Mouse (Mus musculus) kidney, postnatal 0 days (tissue): ENCODE measurements at regions not wholly inside any gene's neighbourhood (a gene's known extent, or its start where the extent isn't known, plus 50 kb on each side); places are given as distances from the start of the nearest gene placed in this dataset.

Source experiments
- ATAC-seq: fragments of 200-750 bp; cut with Nextera tagmentation; replicated peaks from 2 replicates; pipeline ENCODE4 v1.8.0; 2017; ENCODE audit warnings: low read depth, moderate number of reproducible peaks, moderate TSS enrichment, moderate library complexity; ENCODE audit not compliant: low FRiP score
- DNase-seq: peaks from one replicate; pipeline ENCODE4 v3.0.0-alpha.2; 2016; ENCODE audit warnings: low spot score
- H3K27ac ChIP-seq: fragments of 300-500 bp; sonication (generic); 2 replicates; pipeline ENCODE4 v1.5.1; 2014; ENCODE audit warnings: mild to moderate bottlenecking
- H3K27me3 ChIP-seq: fragments of 300-500 bp; sonication (generic); 2 replicates; pipeline ENCODE4 v1.6.1; 2014; ENCODE audit warnings: low read length, mixed read lengths; ENCODE audit not compliant: insufficient read depth
- H3K36me3 ChIP-seq: fragments of 300-500 bp; sonication (generic); 2 replicates; pipeline ENCODE4 v1.6.1; 2014; ENCODE audit warnings: low read length, mixed read lengths; ENCODE audit not compliant: insufficient read depth
- H3K4me1 ChIP-seq: fragments of 300-500 bp; sonication (generic); replicated peaks from 2 replicates; pipeline ENCODE4 v1.6.1; 2014; ENCODE audit warnings: antibody characterized with exemption, low read length, mixed read lengths; ENCODE audit not compliant: insufficient read depth
- H3K4me2 ChIP-seq: fragments of 300-500 bp; sonication (generic); 2 replicates; pipeline ENCODE4 v1.6.1; 2014; ENCODE audit warnings: mild to moderate bottlenecking, low read length, moderate library complexity, mixed read lengths
- H3K4me3 ChIP-seq: fragments of 300-500 bp; sonication (generic); replicated peaks from 2 replicates; pipeline ENCODE4 v1.5.1; 2014; ENCODE audit warnings: low read depth, low read length
- H3K9ac ChIP-seq: fragments of 300-500 bp; sonication (generic); 2 replicates; pipeline ENCODE4 v1.6.1; 2014; ENCODE audit warnings: low read depth, low read length
- H3K9me3 ChIP-seq: fragments of 300-500 bp; sonication (generic); replicated peaks from 2 replicates; pipeline ENCODE4 v1.6.1; 2016; ENCODE audit warnings: low read length, inconsistent platforms, mixed read lengths
- CTCF ChIP-seq: IDR thresholded peaks from 2 replicates; pipeline ENCODE4 v1.5.1; 2016; ENCODE audit warnings: antibody characterized with exemption, low read depth, mild to moderate bottlenecking, moderate library complexity
- WGBS: fragments of 180-500 bp; shearing (Covaris S2); extraction: QIAGEN DNeasy Blood & Tissue Kit; methylation state at CpG from one replicate; pipeline ENCODE4 v1.1.7; 2014; 5-methylcytosine and 5-hydroxymethylcytosine counted together

- H3K9ac ChIP-seq: no peak overlapping the region
- no peak for TF ChIP-seq CTCF
- ATAC-seq: no peak
- H3K36me3 ChIP-seq: no peaks in the 10 kb centered on the region
- no peaks in the 10 kb centered on the region for H3K4me1 ChIP-seq
- H3K27ac ChIP-seq: no peak overlapping the region
- no peaks in the 10 kb centered on the region for H3K9me3 ChIP-seq
- no peaks in the 10 kb centered on the region for H3K27me3 ChIP-seq
- H3K4me3 ChIP-seq: no peak overlapping the region
- peak; percentile 37 for DNase-seq
- 34% methylated on average over 3 of the region's 3 CpGs for WGBS
- H3K4me2 ChIP-seq: no peak overlapping the region
Observed at GRCm38 (mm10) chr8:30532862-30533500, 2895.5 kb upstream of the 5930422O12Rik start.

GRCm38 (mm10) chr8:30533501-30533870, 2895.0 kb upstream of the 5930422O12Rik start:
- DNase-seq (no peak), ATAC-seq (no peak)
- TF ChIP-seq CTCF: no peak
- Histone ChIP-seq H3K36me3 (no peaks in the 10 kb centered on the region), H3K4me3 (no peak overlapping the region), H3K9me3 (no peaks in the 10 kb centered on the region), H3K27ac (no peak overlapping the region), H3K4me1 (no peaks in the 10 kb centered on the region), H3K4me2 (no peak overlapping the region), H3K27me3 (no peaks in the 10 kb centered on the region), H3K9ac (no peak overlapping the region)
- WGBS: 67% methylated on average over 3 of the region's 3 CpGs

GRCm38 (mm10) chr8:30535450-30535849, 2893.1 kb upstream of the 5930422O12Rik start:
- ATAC-seq: no peak
- 79% methylated on average over 3 of the region's 3 CpGs for WGBS
- TF ChIP-seq CTCF: no peak

GRCm38 (mm10) chr8:30542196-30542595, 2886.3 kb upstream of the 5930422O12Rik start:
- Histone ChIP-seq H3K9me3 (no peaks in the 10 kb centered on the region), H3K27me3 (no peaks in the 10 kb centered on the region), H3K4me1 (no peaks in the 10 kb centered on the region), H3K27ac (no peak overlapping the region), H3K4me2 (no peak overlapping the region), H3K4me3 (no peak overlapping the region), H3K36me3 (no peaks in the 10 kb centered on the region), H3K9ac (no peak overlapping the region)
- WGBS: 78% methylated on average over 1 of the region's 1 CpGs
- DNase-seq (no peak), ATAC-seq (no peak)
- TF ChIP-seq CTCF: no peak

More at GRCm38 (mm10) chr8:30535450-30535849, 2893.1 kb upstream of the 5930422O12Rik start:
- no peak for DNase-seq
- Histone ChIP-seq H3K27ac (no peak overlapping the region), H3K4me2 (no peak overlapping the region), H3K4me3 (no peak overlapping the region), H3K36me3 (no peaks in the 10 kb centered on the region), H3K9me3 (no peaks in the 10 kb centered on the region), H3K9ac (no peak overlapping the region), H3K27me3 (no peaks in the 10 kb centered on the region), H3K4me1 (no peaks in the 10 kb centered on the region)

- no peak for TF ChIP-seq CTCF
- ATAC-seq (no peak), DNase-seq (no peak)
- no peaks in the 10 kb centered on the region for H3K4me1 ChIP-seq
- H3K27me3 ChIP-seq: no peaks in the 10 kb centered on the region
- H3K4me2 ChIP-seq: no peak overlapping the region
- no peak overlapping the region for H3K9ac ChIP-seq
- H3K4me3 ChIP-seq: no peak overlapping the region
- no peaks in the 10 kb centered on the region for H3K36me3 ChIP-seq
- no peak overlapping the region for H3K27ac ChIP-seq
- H3K9me3 ChIP-seq: no peaks in the 10 kb centered on the region
- 11% methylated on average over 2 of the region's 2 CpGs for WGBS
Observed at GRCm38 (mm10) chr8:30547820-30548219, 2880.7 kb upstream of the 5930422O12Rik start.

- Histone ChIP-seq H3K27me3 (no peaks in the 10 kb centered on the region), H3K4me2 (no peak overlapping the region), H3K9me3 (no peaks in the 10 kb centered on the region), H3K9ac (no peak overlapping the region), H3K27ac (no peak overlapping the region), H3K4me3 (no peak overlapping the region), H3K4me1 (no peaks in the 10 kb centered on the region), H3K36me3 (no peaks in the 10 kb centered on the region)
- DNase-seq: no peak
- ATAC-seq: no peak
- WGBS: 80% methylated on average over 1 of the region's 1 CpGs
- TF ChIP-seq CTCF: no peak
Observed at GRCm38 (mm10) chr8:30551051-30551450, 2877.5 kb upstream of the 5930422O12Rik start.

- H3K9me3 ChIP-seq: no peaks in the 10 kb centered on the region
- H3K4me3 ChIP-seq: no peak overlapping the region
- no peaks in the 10 kb centered on the region for H3K4me1 ChIP-seq
- no peaks in the 10 kb centered on the region for H3K27me3 ChIP-seq
- TF ChIP-seq CTCF: no peak
- no peak overlapping the region for H3K4me2 ChIP-seq
- no peak overlapping the region for H3K9ac ChIP-seq
- DNase-seq (no peak), ATAC-seq (no peak)
- no peaks in the 10 kb centered on the region for H3K36me3 ChIP-seq
- H3K27ac ChIP-seq: no peak overlapping the region
Observed at GRCm38 (mm10) chr8:30557429-30557828, 2871.1 kb upstream of the 5930422O12Rik start.
